Mouse (Mus musculus) naive thymus-derived CD4-positive, alpha-beta T cell, adult 5 months (primary cell): Measurements from ENCODE around the gene Uba1y. TPM values are rescaled to one million over a fixed set of nuclear protein-coding genes. Genes with fewer than 3 reads are reported as not detected.

Source experiments
- polyA plus RNA-seq: library from polyadenylated mRNA; unstranded; fragments of 100-300 nt; shearing (Covaris generic); gene quantifications from one replicate; pipeline ENCODE4 v1.2.1, GENCODE M21; 2017

The Uba1y gene
- not detected for polyA plus RNA-seq

DNA sequence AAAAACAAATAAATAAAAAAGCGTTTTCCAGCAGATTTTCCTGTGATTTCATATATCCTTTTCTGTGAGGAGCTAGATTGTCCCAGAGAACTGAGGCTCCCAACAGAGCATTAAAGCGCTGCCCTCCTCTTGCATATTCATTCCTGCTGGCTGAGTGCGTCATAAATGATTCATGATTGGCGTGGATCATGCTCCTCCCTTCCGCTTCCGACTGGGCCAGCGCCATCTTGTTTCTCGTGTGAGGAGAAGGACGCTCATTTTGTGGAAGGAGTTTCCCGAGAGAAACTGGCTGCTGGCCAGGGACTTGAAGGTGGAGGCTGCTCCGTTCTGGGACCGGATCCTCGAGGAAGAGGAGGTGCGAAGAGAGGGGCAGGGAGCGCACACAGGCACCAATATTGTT, at the start of gene Uba1y:
TSS of gene Uba1y (plus strand) at position 254 of the 400 bp plus-strand sequence.

GRCm38 (mm10) chrY:797309-797708, 21.1 kb upstream of the Uba1y start, which contains the start of gene Zfy1:
Gene Zfy1, minus strand, starts transcription at chrY:797409.

Other genes starting within 250 kb of the Uba1y start
- not detected for gene Zfy1, start 21.2 kb upstream of the Uba1y start, polyA plus RNA-seq
- 28.1 TPM for gene Kdm5d, start 79.1 kb downstream of the Uba1y start, polyA plus RNA-seq
- 163 TPM for gene Eif2s3y, start 191.9 kb downstream of the Uba1y start, polyA plus RNA-seq